Mouse (Mus musculus) E14TG2a.4 (cell line): Measurements from ENCODE around the gene Trat1.

Source experiments
- CTCF ChIP-seq: conservative IDR thresholded peaks from 2 replicates; pipeline ENCODE4 v1.5.1; 2014; ENCODE audit warnings: low read length
- NANOG ChIP-seq: IDR thresholded peaks from 2 replicates; pipeline ENCODE4 v1.6.1; 2014; ENCODE audit warnings: borderline replicate concordance, low read length, mixed read lengths

DNA sequence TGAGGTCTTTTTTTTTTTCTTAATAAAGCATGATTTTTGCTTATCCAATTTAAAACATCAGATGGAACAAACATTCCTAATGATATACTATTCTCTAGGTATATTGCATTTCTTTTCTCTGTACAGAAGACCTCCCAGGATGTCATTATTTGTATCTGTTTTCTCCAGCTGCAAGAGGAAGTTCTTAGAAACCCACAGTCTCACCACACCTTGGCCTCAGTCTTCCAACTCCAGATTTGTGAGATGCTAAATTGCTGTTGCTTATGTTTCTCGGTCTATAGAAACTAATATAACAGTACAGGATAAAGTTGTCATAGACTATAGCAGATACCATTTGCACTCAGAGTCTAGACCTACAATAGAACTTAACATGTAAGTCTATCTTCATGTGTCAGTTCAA, 34.7 kb upstream of the Trat1 start:
- TF ChIP-seq CTCF (no peak), NANOG (no peak)
